Mouse (Mus musculus): ENCODE measurements around the gene Xpo1.
"Not testable (repeated sequence)": the region's sequence is repeated elsewhere in the genome, so short reads cannot be mapped to it uniquely, and the experiment has no call there.

Xpo1 gene

DNA sequence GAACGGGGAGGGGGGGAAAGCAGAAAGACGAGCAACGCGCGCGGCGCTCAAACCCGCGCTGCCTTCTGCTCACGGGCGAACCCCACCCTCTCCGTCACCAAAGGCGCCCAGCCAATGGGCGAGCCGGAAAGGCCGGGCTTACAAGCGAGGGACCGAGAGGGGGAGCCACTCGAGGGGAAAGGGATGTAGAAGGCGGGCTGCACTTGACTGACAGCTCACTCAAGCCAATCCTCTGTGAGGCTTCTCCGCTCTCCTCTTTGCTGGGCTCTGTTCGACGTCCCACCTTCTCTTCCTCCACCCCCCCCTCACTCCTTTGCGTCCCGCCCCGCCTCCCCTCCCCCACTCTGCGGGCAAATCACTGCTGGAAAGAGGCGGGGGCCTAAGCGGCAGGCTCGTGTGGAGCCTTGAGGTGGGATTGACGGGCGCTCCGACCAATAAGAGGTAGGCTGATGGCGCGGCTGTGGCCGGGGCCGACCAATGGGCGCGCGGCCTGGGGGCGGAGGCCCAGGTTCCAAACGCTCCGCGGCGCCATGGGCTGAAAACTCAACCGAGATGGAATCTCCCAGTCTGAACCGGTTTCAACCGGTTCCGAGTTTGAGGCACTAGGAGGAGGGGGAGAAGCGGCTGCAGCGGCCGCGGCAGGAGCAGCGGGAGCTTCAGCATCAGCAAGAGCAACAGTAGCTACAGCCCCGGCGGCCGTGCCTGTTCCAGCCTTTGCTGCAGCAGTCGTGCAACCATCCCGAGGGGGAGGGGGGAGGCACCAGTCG, at the start of gene Xpo1:
TSS of gene Xpo1 (plus strand) at position 615 of the 767 bp plus-strand sequence.
- DNase-seq, result peak; percentile 99

DNA sequence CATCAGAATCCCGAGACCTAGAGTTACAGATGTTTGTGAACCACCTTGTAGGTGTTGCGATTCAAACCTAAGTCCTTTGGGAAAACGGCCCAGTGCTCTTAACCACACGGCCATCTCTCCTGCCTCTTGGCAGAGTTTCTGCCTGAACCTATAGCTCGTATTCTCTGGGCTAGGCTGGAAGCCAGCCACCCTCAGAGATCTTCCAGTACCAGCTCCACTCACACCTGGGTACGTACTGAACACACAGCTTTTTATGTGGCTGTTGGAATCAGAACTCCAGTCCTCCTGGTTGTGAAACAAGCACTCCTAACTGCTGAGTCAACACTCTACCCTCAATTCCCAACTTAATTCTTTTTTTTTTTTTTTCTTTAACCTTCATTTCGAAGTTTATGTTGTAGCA, 46.1 kb upstream of the Xpo1 start:
- DNase-seq, result no peak

DNA sequence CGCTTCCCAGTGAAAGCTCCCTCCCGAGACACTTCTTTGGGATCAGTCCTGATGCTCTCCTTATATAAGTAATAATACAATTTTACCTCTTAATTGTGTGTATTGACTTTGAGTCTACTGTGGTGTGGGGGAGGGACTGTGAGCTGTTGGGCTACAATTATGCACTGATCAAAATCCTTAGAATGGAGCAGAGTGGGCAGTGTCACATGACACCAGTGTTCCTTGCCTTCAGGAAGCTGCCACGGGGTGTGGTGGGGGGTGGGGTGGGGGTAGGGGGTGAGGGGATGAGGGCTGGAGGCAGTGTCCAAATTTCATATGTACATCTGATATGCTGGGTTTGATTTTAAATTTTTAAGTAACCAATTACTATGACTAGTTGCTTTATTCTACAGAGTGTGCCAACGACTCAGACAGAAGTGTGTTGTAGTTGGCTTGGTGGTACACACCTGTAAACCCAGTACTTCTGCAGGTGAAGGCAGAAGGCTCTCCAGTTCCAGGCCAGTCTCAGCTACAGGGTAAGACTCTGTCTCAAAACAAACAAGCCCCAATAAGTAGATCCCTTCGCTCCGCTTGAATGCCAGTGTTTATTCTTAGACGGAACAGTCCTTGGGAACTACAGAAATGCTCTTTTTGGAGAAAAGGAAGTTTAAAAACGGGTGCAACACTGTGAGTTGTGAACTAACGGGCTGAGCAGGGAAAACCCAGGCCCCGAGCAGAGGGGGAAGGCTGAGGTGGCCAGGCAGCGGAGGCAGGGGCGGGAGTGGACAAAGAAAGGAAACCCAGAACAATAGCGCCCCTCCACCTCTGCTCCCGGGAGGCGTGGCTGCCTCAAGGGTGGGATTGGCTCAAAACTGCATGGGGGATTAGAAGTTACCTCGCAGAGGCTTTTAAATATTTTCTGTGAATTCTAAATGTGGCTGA, 45.0 kb upstream of the Xpo1 start:
- no peak for DNase-seq

DNA sequence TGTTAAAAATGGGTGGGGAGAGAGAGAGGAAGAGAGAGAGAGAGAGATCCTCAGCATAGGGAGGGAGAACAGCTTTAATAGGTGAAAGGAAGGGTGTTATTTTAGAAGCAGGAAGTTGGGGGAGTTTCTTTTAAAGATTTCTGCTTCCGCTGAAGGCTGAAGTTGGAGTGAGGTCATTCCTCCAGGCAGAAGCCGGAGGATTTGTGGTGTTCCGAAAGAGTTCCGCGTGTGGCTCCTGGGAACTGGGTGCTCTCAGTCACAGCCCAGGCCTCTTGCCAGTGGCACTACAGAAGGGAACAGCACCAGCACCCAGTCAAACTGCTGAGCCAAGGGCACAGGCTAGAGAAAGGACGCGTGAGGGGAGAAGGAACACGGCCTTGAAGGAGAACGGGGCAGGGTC, 38.4 kb upstream of the Xpo1 start:
- no peak for DNase-seq

DNA sequence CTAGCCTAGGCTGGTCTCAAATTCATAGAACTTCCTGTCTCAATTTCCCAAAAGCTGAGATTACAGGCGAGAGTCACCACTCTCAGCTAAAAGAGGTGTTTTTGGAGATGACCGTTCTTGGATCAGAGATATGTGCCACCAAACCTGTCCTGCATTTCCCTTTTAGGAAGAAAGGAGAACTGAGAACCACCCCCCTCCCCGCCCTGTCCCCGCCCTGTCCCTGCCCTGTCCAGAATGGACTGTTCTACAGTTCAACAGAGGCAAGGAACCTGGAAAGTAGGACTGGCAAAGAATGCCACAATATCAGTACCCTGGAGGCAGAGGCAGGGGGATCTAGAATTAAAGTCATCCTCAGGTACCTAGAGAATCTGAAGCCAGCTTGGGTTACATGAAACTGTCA, 19.8 kb upstream of the Xpo1 start:
- no peak for DNase-seq

DNA sequence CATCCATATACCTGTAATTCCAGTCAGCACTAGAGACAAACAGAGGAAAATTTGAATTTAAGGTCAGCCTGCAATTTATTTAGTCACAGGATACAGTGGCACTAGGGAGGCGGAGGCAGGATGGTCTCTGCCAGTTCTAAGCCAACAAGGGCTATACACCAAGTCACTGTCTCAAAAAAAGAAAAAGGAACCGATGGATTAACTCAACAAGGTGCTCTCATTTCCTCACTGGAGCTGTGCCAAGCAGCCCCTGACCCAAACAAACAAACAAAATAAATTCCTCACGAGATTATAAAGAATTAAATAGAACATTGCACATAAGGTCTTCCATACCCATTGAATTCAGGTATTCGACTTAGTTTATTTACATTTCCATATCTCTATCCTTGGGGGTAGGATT, 1.9 kb upstream of the Xpo1 start:
- no peak for DNase-seq

DNA sequence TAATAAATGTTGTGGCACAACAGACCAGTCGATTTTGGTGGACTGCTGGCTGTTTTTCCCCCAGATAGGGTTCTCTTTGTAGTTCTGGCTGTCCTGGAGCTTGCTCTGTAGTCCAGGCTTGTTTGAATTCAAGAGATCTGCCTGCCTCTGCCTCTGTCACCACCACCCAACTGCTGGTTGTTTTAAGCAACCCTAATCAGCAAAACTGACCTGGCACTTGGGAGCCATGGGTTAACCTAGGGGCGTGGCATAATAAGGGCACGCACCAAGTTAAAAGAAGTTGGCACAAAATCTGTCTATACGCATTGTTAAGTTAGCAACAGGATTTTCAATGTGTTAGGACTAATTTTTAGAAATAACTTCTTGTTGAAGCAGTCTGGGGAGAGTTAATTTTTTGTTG, 1.3 kb upstream of the Xpo1 start:
- no peak for DNase-seq

DNA sequence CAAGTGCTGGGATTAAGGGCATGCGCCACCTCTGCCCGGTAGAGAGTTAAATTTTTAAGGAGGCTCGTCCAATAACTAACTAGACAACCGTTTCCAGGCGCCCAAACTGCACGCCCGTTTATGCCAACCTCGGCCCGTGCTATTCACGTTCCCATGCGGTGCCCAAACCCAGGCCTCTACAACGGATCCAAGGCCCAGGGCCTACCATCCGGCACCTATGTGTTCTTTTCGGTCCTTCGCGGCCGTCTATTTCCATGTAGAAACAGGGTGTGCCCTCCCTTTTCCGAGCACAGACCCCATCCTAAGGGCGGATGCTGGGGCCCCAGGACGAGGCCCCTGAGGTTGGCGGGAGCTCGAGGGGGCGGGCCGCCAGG, 801 bp upstream of the Xpo1 start:
- DNase-seq, result no peak

DNA sequence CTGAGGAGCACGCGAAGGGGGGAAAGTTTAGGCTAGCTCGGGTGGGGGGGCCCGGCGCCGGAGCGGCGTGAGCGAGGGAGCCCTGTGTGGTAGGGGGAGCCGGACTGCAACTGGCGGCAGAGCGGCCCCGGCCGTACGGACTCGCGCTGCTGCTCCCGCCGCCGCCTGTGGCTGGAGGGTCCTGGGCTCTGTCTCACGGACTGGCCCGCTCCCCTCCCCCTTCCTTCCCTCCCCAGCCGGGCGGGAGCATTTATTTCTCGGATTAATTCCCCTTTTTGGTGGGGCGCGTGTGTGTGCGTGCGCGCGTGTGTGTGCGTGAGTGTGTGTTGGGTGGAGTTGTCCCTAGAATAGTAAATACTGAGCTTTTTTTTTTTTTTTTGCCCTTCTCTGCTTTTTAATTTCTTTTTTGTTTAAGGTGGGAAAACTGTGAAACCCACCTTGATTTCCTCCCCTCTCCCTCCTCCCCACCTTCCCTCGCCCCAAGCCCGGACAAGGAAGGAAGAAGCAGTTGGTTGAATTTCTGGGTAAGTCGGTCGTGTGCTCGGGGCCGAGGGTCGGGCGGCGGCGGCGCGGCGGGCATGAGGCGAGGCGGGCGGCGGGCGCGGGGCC, 457 bp downstream of the Xpo1 start:
- no peak for DNase-seq

DNA sequence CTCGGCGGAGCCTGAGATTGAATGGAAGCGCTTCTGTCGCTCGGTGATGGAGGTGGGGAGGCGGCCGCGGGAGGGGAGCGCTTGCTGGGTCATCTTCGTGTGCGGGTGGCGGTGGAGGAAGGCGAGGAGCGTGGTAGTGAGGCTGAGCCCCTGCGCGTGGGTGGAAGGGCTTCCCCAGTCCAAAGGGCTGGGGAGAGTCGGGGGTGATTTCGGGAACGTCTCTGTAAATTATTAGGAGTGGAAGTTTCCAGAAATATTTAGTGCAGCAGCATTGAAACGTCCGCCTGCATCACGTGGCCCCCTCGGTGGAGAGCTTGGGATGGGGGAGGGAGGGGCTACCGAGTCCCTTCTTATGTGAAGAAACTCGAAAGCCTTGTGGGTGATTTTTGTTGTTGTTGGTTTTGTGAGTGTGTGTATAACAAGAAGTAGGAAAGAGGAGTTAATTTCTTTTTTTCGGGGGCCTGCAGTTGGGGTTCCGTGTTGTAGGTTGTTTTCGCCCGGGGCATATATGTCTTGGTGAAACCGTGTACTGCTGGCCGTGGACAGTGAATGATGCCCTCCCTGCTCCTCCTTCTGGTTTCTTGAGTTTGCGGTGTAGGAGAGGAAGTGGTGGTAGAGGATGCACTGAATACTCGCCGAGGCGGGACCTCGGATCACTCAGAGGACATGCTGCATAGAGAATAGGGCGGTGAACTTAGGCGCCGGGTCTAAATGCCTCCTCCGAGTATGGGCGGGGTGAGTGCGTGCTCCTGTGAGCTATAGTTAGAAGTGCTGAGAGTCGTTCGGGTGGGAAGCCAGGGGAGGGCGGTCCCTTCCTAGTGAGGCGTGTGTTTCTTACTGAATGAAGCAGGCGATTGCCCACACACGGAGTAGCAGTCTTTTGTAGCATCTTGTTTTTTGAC, 1.2 kb downstream of the Xpo1 start:
- peak; percentile 77 to 83 for DNase-seq

DNA sequence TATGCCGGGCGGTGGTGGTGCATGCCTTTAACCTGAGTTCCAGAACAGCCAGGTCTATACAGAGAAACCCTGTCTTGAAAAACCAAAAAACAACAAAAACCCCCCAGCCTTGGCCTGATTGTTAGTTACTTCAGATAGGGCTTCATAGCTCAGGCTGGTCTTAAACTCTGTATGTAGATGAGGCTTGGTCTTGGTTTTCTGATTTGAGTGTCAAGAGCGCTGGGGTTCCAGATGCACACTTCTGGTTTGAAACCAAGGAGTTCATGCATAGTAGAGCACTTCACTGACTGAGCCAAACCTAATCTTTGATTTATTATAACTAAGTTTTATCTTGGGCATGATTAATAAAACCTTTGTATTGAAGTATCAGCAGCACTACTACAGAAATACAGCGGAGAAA, 3.2 kb downstream of the Xpo1 start:
- DNase-seq, result no peak

DNA sequence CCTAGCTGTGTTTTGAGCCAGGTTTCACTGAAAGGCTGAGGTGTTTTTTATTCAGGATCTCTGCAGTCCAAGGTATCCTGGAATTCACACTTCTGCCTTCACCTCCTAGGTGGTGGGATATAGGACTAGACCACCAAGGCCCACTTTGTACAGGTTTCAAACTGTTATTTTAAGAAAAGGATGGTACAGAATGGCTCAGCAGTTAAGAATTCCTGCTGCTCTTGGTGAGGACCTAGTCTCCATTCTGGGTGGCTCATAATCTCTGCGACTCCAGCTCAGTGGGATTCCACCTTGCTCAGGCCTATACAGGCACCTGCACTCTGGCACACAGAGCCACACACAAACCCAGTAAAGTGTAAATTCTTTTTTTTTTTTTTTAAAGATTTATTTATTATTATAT, 3.6 kb downstream of the Xpo1 start:
- no peak for DNase-seq

DNA sequence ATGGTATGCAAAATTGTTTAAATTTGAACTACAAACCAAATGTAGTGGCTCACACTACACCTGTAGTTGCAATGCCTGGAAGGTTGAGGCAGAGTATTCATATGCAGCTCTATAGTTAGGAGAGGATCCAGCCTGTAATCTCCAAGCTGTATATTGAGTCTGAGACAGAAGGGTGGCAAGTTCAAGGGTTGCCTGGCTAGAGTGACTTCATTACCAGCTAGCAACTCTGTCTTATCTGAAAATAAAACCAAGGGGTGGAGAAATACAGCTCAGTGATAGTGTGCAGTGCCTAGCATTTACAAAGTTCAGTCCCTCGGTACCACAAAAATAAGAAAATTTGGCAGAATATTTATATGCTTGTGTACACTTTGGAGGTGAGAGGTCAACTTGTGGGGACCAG, 4.3 kb downstream of the Xpo1 start:
- no peak for DNase-seq

DNA sequence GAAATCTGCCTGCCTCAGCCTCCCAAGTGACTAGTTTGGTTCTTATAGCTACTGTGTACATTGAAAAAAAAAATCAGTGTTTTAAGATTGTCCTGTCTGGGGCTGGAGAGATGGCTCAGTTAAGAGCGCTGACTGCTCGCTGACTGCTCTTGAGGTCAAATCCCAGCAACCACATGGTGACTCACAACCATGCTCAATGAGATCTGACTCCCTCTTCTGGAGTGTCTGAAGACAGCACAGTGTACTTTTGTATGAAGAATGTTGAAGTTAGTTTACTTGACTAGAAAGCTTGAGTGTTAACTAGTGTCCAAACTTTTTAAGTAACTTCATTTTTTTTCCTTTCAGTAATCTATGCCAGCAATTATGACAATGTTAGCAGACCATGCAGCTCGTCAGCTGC, 5.6 kb downstream of the Xpo1 start:
- no peak for DNase-seq

DNA sequence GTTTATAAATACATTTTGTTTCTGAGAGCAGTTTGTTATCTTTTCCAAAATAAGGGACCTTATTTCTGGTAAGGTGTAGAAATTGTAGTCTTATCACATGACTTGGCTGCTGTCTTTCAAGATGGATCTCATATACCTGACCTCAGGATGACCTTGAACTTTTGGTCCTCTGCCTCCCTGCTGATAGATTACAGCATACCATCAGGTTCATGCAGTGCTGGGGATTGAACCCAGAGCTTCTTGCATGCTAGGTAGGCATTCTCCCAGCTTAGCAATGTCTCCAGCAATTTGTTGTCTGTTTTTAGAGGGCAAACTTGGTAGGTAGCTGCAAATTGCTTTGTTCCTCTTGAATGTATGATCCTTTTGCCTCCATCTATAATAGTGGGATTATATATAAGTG, 9.1 kb downstream of the Xpo1 start:
- DNase-seq, result no peak

DNA sequence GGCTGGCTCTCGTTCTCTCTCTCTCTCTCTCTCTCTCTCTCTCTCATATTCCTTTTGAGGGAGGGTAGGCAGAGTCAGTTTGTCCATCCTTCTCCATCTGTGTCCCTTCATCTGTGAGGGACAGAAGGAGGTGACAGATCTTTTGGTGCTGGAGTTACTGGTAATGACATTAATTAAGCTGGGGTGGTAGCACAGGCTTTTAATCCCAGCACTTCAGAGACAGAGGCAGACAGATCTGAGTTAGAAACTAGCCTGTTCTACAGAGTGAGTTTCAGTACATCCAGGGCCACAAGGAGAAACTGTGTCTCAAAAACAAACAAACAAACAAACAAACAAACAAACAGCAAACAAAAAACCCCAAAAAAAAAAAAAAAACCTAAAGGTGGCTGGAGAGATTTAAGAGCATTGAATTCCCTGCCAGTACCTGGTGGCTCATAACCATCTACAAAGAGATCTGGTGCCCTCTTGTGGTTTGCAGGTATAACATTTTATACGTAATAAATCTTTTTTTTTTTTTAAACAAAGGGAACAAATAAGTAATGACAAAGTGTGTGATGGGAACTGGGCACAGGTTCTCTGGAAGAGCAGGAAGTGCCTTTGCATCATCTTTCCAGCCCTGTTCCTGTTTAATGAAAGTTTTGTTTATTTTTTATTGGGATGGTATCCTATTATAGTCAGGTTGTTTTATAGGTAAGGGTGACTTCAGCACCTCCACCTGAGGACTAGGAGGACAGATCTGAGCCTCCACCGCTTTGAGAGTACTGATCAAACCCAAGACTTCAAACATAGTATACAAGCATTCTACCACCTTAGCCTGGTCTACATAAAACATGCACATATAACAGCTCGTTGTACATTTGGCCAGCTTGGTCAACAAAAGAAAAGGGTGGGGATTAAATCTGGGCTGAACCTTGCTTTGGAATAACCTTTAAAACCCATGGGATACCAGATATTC, 16.2 kb downstream of the Xpo1 start:
- DNase-seq, result no peak

DNA sequence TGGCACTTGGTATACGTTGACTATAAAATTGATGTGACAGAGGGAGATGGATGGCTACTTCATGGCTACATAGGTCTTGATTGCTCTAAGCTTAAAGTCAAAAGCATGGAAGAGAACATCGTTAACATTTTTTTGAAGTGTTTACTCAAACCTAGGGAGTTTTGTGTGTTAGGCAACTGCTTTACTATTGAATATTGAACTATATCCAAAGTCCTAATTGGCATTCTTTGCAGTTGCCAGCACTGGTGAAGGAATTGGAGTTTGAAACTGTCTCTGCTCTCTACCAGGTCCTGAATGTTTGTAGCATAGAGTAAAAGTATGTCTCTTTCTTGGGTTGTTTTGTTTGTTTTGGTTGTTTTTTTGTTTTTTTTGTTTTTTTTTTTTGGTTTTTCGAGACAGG, 19.9 kb downstream of the Xpo1 start:
- no peak for DNase-seq

DNA sequence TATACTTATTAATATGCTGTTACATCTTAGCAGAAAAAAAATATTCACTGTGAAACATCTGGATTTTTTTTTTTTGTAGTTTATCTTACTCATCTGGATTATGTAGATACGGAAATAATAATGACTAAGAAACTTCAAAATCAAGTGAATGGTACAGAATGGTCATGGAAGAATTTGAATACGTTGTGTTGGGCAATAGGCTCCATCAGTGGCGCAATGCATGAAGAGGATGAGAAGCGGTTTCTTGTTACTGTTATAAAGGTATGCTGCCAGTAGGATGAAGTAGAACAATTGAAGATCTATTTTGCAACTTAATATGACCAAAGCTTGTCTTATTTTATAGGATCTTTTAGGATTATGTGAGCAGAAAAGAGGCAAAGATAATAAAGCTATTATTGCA, 28.6 kb downstream of the Xpo1 start:
- DNase-seq, result no peak

DNA sequence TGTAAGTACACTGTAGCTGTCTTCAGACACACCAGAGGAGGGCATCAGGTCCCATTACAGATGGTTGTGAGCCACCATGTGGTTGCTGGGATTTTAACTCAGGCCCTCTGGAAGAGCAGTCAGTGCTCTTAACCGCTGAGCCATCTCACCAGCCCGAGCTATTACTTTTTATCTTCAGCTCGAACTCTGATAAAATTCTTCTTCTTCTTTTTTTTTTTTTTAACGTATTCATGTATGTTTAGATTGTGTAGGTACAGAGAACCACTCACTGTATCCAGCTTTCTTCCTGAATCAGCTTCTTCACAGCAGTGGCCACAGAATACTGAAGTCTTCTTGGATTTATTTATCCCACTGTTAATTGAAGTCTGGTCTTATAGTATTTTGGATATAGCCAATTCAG, 33.0 kb downstream of the Xpo1 start:
- not testable (repeated sequence) for DNase-seq

DNA sequence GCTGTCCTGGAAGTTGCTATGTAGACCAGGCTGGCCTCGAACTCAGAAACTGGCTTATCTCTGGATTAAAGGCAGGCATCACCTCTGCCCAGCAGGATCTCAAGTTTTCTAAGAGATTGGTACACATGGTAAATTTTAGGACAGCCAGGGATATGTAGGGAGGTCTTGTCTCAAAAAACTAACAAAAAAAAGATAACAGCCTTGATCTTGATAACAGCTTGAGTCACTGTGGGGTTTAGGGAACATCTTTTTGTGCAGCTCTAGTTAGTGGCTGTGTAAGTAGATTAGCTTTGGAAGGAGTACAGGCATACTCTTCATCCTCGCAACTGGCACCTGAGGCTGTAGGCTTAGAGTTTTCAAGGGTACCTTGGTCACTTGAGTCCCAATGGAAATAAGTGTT, 41.5 kb downstream of the Xpo1 start:
- no peak for DNase-seq

DNA sequence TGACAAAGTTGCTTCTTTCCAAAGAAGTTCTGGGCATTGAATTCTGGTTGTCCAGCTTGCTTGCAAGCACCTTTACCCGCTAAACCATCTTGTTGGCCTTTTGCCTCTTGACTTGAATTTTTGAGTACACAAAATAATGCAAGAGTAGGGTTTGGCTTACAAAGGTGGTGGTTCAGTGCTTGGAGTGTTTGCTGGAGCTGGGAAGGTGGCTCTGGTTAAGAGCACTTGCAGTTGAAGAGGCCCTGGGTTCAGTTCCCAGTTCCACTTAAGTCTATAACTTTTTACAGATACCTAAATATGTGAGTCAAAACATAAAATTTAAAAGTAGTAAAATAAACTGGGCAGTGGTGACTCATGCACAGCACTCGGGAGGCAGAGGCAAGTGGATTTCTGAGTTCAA, 42.5 kb downstream of the Xpo1 start:
- no peak for DNase-seq

DNA sequence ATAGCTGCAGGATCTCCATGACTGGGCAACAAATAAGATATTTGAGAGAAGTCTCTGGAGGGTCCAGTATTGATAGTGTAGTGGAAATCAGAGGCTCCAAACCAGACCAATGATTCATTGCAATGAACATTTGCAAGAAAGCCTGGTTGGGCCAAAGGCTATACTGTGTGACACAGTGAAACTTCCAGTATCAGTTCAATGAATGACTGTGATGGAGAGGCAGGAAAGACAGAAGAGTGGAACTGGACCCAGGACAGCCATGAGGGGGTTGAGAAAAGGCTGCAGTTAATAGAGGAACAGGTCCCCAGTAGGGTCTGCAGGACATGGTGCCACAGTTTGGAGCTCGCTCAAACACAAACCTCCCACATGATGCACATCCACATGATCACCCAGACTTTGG, 44.1 kb downstream of the Xpo1 start:
- no peak for DNase-seq

Data from thymus, postnatal 36 days (tissue).